Mouse (Mus musculus) skeletal muscle tissue, postnatal 0 days (tissue): ENCODE data around the gene Tmem238. TPM values are rescaled to one million over a fixed set of nuclear protein-coding genes. Genes with fewer than 3 reads are reported as not detected.

Experiments
- polyA plus RNA-seq: library from polyadenylated mRNA; unstranded; fragments of >200 nt; fragmentation: Nextera tagmentation; extraction: Ambion mirVana; gene quantifications from 2 replicates; pipeline ENCODE4 v1.2.1, GENCODE M21; 2015

Gene Tmem238
- 8.2 and 8.9 TPM in 2 replicates for polyA plus RNA-seq

GRCm38 (mm10) chr7:4789436-4789935 lies at the start of gene Tmem238:
Gene Tmem238, minus strand, starts transcription at chr7:4789656.

GRCm38 (mm10) chr7:4812303-4813104 lies 23.0 kb upstream of the Tmem238 start, which contains the start of gene Ube2s:
Gene Ube2s, minus strand, starts transcription at chr7:4812590.

GRCm38 (mm10) chr7:4792278-4793212 lies 3.1 kb upstream of the Tmem238 start, which contains the start of gene Rpl28:
Gene Rpl28, plus strand, starts transcription at chr7:4792874.

GRCm38 (mm10) chr7:4782759-4783158 lies 6.7 kb downstream of the Tmem238 start, which contains the start of the genes Il11 and Tmem190:
Gene Il11, minus strand, starts transcription at chr7:4782859.
Gene Tmem190, plus strand, starts transcription at chr7:4782937.

GRCm38 (mm10) chr7:4771202-4771601 lies 18.3 kb downstream of the Tmem238 start, which contains the start of gene Fam71e2:
Gene Fam71e2, minus strand, starts transcription at chr7:4771302.

GRCm38 (mm10) chr7:4752821-4753570 lies 36.5 kb downstream of the Tmem238 start, which contains the start of gene Cox6b2:
Gene Cox6b2, minus strand, starts transcription at chr7:4753094.

GRCm38 (mm10) chr7:4739544-4740275 lies 49.7 kb downstream of the Tmem238 start, which contains the start of gene Kmt5c:
Gene Kmt5c, plus strand, starts transcription at chr7:4740115.

Other genes with a start within 250 kb of the Tmem238 start
- gene Syt5, start 242.1 kb downstream of the Tmem238 start, polyA plus RNA-seq = 0.10 and 0.31 TPM in 2 replicates
- not detected in 2 replicates for gene Ptprh, start 185.6 kb downstream of the Tmem238 start, polyA plus RNA-seq
- gene Tmem86b, start 158.2 kb downstream of the Tmem238 start, polyA plus RNA-seq = 0.26 and 0.62 TPM in 2 replicates
- 5.1 and 5.6 TPM in 2 replicates for gene Ppp6r1, start 130.6 kb downstream of the Tmem238 start, polyA plus RNA-seq
- gene Hspbp1, start 104.6 kb downstream of the Tmem238 start, polyA plus RNA-seq = 41.2 and 49.2 TPM in 2 replicates
- 0.23 and 0.39 TPM in 2 replicates for gene Brsk1, start 99.1 kb downstream of the Tmem238 start, polyA plus RNA-seq
- 0.07 TPM in 1 of 2 replicates, not detected in the other for gene Tmem150b, start 64.4 kb downstream of the Tmem238 start, polyA plus RNA-seq
- gene Kmt5c, start 49.5 kb downstream of the Tmem238 start, polyA plus RNA-seq = 22.4 and 24.9 TPM in 2 replicates
- gene Cox6b2, start 36.6 kb downstream of the Tmem238 start, polyA plus RNA-seq = 18.6 and 22.1 TPM in 2 replicates
- not detected in 2 replicates for gene Fam71e2, start 18.4 kb downstream of the Tmem238 start, polyA plus RNA-seq
- gene Il11, start 6.8 kb downstream of the Tmem238 start, polyA plus RNA-seq = 0.09 TPM in 1 of 2 replicates, not detected in the other
- gene Tmem190, start 6.7 kb downstream of the Tmem238 start, polyA plus RNA-seq = not detected in 2 replicates
- 262 and 278 TPM in 2 replicates for gene Rpl28, start 3.2 kb upstream of the Tmem238 start, polyA plus RNA-seq
- gene Ube2s, start 22.9 kb upstream of the Tmem238 start, polyA plus RNA-seq = 106 and 115 TPM in 2 replicates
- not detected in 2 replicates for gene Shisa7, start 55.0 kb upstream of the Tmem238 start, polyA plus RNA-seq
- 3.2 and 8.0 TPM in 2 replicates for gene Isoc2b, start 80.6 kb upstream of the Tmem238 start, polyA plus RNA-seq
- gene Isoc2a, start 87.5 kb upstream of the Tmem238 start, polyA plus RNA-seq = 0.87 and 1.4 TPM in 2 replicates
- gene Gm36210, start 116.9 kb upstream of the Tmem238 start, polyA plus RNA-seq = 0.10 TPM in 1 of 2 replicates, not detected in the other
- gene Zfp628, start 125.6 kb upstream of the Tmem238 start, polyA plus RNA-seq = 1.8 and 2.0 TPM in 2 replicates
- gene Nat14, start 132.4 kb upstream of the Tmem238 start, polyA plus RNA-seq = 0.66 and 1.3 TPM in 2 replicates
- 8.7 and 10.2 TPM in 2 replicates for gene Ssc5d, start 136.1 kb upstream of the Tmem238 start, polyA plus RNA-seq
- gene Sbk2, start 174.8 kb upstream of the Tmem238 start, polyA plus RNA-seq = 6.5 and 8.4 TPM in 2 replicates
- gene Sbk3, start 181.5 kb upstream of the Tmem238 start, polyA plus RNA-seq = not detected in 2 replicates
- 9.2 and 12.0 TPM in 2 replicates for gene Zfp579, start 206.5 kb upstream of the Tmem238 start, polyA plus RNA-seq
- gene Zfp524, start 224.8 kb upstream of the Tmem238 start, polyA plus RNA-seq = 14.0 and 16.9 TPM in 2 replicates
- 16.4 and 17.7 TPM in 2 replicates for gene Fiz1, start 225.0 kb upstream of the Tmem238 start, polyA plus RNA-seq
- 0.17 and 1.3 TPM in 2 replicates for gene Gm44973, start 225.8 kb upstream of the Tmem238 start, polyA plus RNA-seq
- 3.0 and 3.2 TPM in 2 replicates for gene Zfp865, start 230.7 kb upstream of the Tmem238 start, polyA plus RNA-seq
- gene Ccdc106, start 230.9 kb upstream of the Tmem238 start, polyA plus RNA-seq = 0.22 and 1.5 TPM in 2 replicates
- not detected in 2 replicates for gene 4632433K11Rik, start 244.5 kb upstream of the Tmem238 start, polyA plus RNA-seq
- gene Zfp784, start 248.8 kb upstream of the Tmem238 start, polyA plus RNA-seq = 6.2 and 7.1 TPM in 2 replicates